Mouse (Mus musculus) hematopoietic stem cell, adult 5-6 weeks (primary cell): Measurements from ENCODE around the gene Olfr763. TPM values are rescaled to one million over a fixed set of nuclear protein-coding genes. Genes with fewer than 3 reads are reported as not detected.
A peak's percentile ranks its signal among the peaks of the same experiment; 100 is the strongest.
"Not testable (repeated sequence)": the region's sequence is repeated elsewhere in the genome, so short reads cannot be mapped to it uniquely, and the experiment has no call there.

ENCODE experiments used
- ATAC-seq, 2 experiments: fragments of 125-278 bp in 1 of 2; replicated peaks in 1 of 2; 2 replicates each; pipeline ENCODE4 v1.8.0; 2016 to 2017; ENCODE audit warnings: inconsistent platforms in 2 of 2, mild to moderate bottlenecking in 2 of 2, moderate number of reproducible peaks in 2 of 2, low read depth in 1 of 2, moderate TSS enrichment in 1 of 2; ENCODE audit not compliant: low FRiP score in 2 of 2, poor library complexity in 2 of 2, severe bottlenecking in 2 of 2, insufficient read depth in 1 of 2, low TSS enrichment in 1 of 2
- total RNA-seq: library from RNA; stranded (forward); fragments of 172-1452, 232-1000 nt; gene quantifications from 2 replicates; pipeline ENCODE4 v1.2.3, GENCODE M21; 2017

Gene Olfr763
- total RNA-seq, 1 experiment from 2014 or later: not detected

DNA sequence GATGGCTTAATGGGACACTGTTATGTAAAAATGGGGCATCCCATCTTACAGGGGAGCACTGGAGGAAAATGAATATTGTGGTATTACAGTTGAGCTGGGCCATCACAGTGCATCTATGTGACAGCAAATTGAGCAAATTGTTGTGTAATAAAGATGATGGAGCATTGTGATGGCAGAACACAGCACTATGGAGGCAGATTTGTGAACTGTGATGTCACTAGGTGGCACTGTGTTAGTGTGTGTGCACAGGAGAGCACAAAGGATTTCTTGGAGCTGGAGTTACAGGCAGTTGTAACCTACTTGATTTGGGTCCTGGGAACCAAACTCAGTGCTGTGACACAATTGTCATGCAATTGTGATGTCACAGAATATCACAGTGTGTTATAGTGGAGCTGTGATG lies 12.7 kb downstream of the Olfr763 start:
- ATAC-seq: no peak

DNA sequence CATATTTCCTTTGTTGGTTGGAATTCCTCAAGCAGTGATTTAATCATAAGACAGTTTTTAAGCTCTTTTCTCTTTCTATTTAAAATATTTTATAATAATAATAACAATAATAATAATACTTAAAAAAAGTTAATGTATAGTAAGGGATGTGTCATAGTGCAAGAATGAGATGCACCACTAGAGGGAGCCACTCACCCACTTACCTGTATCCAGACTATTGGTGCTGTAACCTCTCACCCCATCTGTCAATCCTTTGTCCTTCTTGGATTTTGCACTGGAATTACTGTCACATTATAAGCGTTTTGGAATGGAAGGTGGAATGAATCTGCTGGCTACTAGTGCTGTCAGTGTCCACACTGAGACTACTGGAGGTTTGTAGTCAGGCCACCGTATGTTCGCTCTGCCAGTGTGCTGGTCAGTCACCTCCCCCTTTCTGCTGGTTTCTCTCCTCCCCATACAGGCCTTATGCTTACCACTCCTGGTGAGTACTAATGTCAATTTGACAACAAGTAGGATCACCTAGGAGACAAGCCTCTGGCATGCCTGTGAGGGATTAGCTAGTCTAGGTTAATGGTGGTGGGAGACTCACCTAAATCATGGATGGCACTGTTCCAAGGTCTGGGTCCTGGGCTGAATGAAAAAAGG lies 15.5 kb downstream of the Olfr763 start:
- ATAC-seq: peak; percentile 29 to 49; a peak in 2 of 4 replicates

DNA sequence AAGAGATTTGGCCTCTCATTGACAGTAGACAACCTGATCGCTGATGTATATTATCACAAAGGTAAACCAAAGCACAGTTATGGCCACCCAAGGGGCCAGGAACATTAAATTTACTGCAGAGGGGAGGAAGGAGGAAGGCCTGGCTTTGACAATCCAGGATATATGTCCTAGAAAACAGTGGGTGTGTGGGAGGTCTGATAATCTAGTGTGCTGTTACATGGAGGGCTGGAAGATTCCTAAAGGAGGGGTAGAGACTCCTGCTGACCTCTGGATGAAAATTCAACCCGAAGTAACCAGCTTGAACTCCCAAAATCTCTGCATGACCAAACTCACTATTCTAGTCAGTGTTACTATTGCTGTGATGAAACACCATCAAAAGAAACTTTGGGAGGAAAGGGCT lies 17.8 kb downstream of the Olfr763 start:
- no peak for ATAC-seq

DNA sequence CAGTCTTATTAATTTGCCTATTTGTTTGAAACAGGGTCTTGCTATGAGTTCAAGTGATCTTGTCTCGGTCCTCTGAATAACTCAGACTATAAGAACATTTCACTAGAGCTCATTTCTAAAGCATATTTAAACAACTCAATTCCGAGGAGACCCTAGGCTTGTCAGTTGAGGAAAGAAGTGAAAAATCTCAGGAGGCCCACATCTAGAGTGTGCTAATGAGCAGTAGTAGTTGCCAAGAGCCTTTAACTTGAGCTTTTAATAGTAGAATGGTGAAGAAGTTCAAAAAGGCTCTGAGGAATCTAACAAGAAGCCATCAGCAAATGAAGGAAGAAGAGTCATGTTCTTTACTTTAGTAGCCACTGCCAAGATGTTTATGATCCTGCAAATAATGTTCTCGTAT lies 29.2 kb downstream of the Olfr763 start, which contains the start of gene Olfr764-ps1:
Gene Olfr764-ps1 (minus strand): TSS at position 101 of the 400 bp plus-strand sequence.
- no peak for ATAC-seq

DNA sequence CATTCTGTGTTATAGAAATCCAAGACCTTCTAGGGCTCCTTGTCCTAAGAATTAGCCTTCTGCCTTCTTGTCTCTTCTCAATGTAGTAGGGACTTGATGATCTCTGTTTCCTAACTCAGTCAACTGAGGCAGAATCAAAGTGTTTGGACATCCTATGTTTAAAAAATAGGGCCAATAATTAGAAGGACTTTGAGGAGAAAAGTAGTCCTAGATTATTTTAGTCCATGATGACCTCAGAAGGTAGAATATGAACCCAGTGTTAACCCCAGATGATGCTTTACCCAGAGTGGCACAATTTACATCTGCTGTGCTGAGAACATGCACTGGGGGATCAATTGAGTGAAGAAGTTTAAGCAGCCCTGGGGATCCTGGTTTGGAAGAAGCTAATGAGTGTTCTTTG lies 39.3 kb downstream of the Olfr763 start, which contains the start of gene Olfr765:
Gene Olfr765 (minus strand): TSS at position 101 of the 400 bp plus-strand sequence.
- not testable (repeated sequence) for ATAC-seq

Other genes starting within 250 kb of the Olfr763 start
- gene Mmp19, start 219.9 kb upstream of the Olfr763 start, total RNA-seq: 1.0 TPM in 1 of 2 replicates, not detected in the other
- 34.6 and 48.0 TPM in 2 replicates for gene Dnajc14, start 206.7 kb upstream of the Olfr763 start, total RNA-seq
- gene Tmem198b, start 206.4 kb upstream of the Olfr763 start, total RNA-seq: 4.9 and 6.8 TPM in 2 replicates
- 200 and 239 TPM in 2 replicates for gene Sarnp, start 193.5 kb upstream of the Olfr763 start, total RNA-seq
- 61.1 and 74.1 TPM in 2 replicates for gene Ormdl2, start 189.1 kb upstream of the Olfr763 start, total RNA-seq
- gene Gdf11, start 119.1 kb upstream of the Olfr763 start, total RNA-seq: 1.8 and 2.7 TPM in 2 replicates
- 54.5 and 113 TPM in 2 replicates for gene Cd63, start 109.8 kb upstream of the Olfr763 start, total RNA-seq
- gene Rdh5, start 87.9 kb upstream of the Olfr763 start, total RNA-seq: 1.3 and 5.1 TPM in 2 replicates
- gene Bloc1s1, start 86.8 kb upstream of the Olfr763 start, total RNA-seq: 52.2 and 102 TPM in 2 replicates
- not detected in 2 replicates for gene Itga7, start 77.0 kb upstream of the Olfr763 start, total RNA-seq
- gene Mettl7b, start 49.8 kb upstream of the Olfr763 start, total RNA-seq: not detected in 2 replicates
- gene Olfr9, start 21.4 kb upstream of the Olfr763 start, total RNA-seq: not detected in 2 replicates
- not detected in 2 replicates for gene Olfr764-ps1, start 29.1 kb downstream of the Olfr763 start, total RNA-seq
- not detected in 2 replicates for gene Olfr765, start 39.2 kb downstream of the Olfr763 start, total RNA-seq
- not detected in 2 replicates for gene Olfr766-ps1, start 58.2 kb downstream of the Olfr763 start, total RNA-seq
- not detected in 2 replicates for gene Olfr767, start 72.1 kb downstream of the Olfr763 start, total RNA-seq
- gene Olfr768, start 88.6 kb downstream of the Olfr763 start, total RNA-seq: not detected in 2 replicates
- not detected in 2 replicates for gene Olfr769, start 107.1 kb downstream of the Olfr763 start, total RNA-seq
- not detected in 2 replicates for gene Olfr770, start 128.2 kb downstream of the Olfr763 start, total RNA-seq
- gene Olfr771, start 154.0 kb downstream of the Olfr763 start, total RNA-seq: not detected in 2 replicates
- not detected in 2 replicates for gene Olfr772, start 167.1 kb downstream of the Olfr763 start, total RNA-seq
- not detected in 2 replicates for gene Olfr773, start 176.6 kb downstream of the Olfr763 start, total RNA-seq
- not detected in 2 replicates for gene Olfr774, start 225.4 kb downstream of the Olfr763 start, total RNA-seq
- gene Olfr775, start 237.6 kb downstream of the Olfr763 start, total RNA-seq: not detected in 2 replicates
- not detected in 2 replicates for gene Olfr776, start 248.3 kb downstream of the Olfr763 start, total RNA-seq